Mouse (Mus musculus): ENCODE data around the gene Gtpbp1. TPM values are rescaled to one million over a fixed set of nuclear protein-coding genes. Genes with fewer than 3 reads are reported as not detected.

The Gtpbp1 gene
- total and polyA plus RNA-seq, 2 experiments from 2014 or later: 47.6 to 78.1 TPM

DNA sequence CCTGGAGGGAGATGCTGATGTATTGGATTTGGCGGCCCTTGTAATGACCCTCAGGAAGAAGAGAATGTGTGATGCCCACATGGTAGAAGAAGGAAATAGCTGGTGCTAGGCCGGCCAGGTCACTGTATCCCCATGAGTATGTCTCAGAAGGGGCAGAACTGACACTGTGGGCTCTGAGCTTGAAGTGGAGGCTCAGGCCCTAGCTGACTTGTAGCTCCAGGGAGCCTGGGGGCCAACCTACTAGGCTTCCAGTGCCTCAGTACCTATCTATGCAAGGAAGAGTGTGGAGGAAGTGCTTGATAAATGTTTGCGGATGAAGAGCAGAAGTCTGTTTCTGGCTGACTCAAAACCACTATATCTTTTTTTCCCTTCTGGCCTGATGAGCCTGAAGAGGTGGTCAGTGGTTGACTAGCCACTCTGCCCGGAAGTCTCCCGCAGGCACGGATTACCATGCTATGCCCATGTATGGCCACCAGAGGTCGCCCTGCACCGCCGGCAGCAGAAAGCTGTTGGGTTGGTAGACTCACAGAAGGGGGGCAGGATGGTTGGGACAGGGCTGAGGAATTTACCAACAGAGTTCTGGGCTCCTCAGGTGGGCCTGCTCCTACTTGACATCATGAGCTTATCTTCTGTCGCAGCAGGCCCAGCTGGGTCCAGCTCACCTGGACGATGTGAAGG, 62.2 kb downstream of the Gtpbp1 start:
- Histone ChIP-seq H3K4me3 (ENCODE audit: low read depth, low read length) (no peak overlapping the region), H3K9ac (no peak overlapping the region), H3K27me3 (ENCODE audit: insufficient read depth, low read length) (no peaks in the 10 kb centered on the region), H3K36me3 (ENCODE audit: insufficient read depth) (no peaks in the 10 kb centered on the region), H3K4me1 (ENCODE audit: insufficient read depth) (no peaks in the 10 kb centered on the region), H3K4me2 (ENCODE audit: low read depth) (no peak overlapping the region), H3K9me3 (ENCODE audit: low read length) (no peaks in the 10 kb centered on the region), H3K27ac (ENCODE audit: low read depth, low read length) (no peak overlapping the region)
- DNase-seq (peak; percentile 81), ATAC-seq (peak; percentile 70; the same call in 1 of the 2 replicates)
- 22% methylated on average over 11 of the region's 11 CpGs for whole genome bisulfite sequencing
- TF ChIP-seq CTCF (IDR thresholded peaks at IDR 0.05; ENCODE audit: low read depth): peak; percentile 100

DNA sequence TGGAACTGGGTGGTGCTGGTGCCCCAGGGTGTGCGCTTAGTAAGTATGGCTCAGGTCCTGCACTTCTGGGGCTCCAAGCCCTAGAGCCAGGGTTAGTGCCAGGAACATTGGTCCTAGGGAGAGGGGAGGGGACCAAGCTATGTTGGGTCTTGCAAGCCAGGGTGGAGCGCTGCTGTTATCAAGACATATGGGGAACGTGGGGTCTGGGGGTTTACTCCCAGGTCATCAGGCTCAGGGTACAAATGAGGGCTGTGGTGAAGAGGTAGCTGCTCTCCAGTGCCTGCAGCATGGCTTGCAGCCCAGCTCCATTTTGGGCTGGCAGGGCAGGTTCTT, 62.7 kb downstream of the Gtpbp1 start:
- WGBS: 92% methylated on average over 3 of the region's 3 CpGs
- Histone ChIP-seq H3K27me3 (ENCODE audit: insufficient read depth, low read length) (no peaks in the 10 kb centered on the region), H3K36me3 (ENCODE audit: insufficient read depth) (no peaks in the 10 kb centered on the region), H3K27ac (ENCODE audit: low read depth, low read length) (no peak overlapping the region), H3K9ac (no peak overlapping the region), H3K4me2 (ENCODE audit: low read depth) (no peak overlapping the region), H3K9me3 (ENCODE audit: low read length) (no peaks in the 10 kb centered on the region), H3K4me1 (ENCODE audit: insufficient read depth) (no peaks in the 10 kb centered on the region), H3K4me3 (ENCODE audit: low read depth, low read length) (no peak overlapping the region)
- peak; percentile 3; the same call in 1 of the 2 replicates for ATAC-seq
- TF ChIP-seq CTCF (IDR thresholded peaks at IDR 0.05; ENCODE audit: low read depth): no peak
- no peak for DNase-seq

DNA sequence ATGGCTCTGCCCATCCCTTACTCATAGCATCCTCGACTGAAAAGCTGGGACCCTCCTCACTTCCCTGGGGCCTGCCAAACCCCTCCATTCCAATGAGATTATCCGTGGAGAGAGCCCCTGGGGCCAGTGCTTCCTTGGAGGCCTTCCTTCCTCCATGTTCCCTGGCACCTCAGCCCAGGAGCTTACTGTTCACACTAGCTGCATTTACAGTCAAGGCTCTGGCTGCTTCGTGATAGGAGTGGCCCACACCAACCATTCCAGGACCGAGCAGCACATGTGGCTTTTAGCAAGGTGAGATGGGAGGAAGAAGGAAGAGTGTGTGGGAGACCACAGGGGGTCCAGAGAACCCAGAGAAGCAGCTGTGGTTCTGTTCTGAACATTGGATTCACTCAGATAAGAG, 63.2 kb downstream of the Gtpbp1 start:
- H3K9me3 ChIP-seq (ENCODE audit: low read length): no peaks in the 10 kb centered on the region
- ATAC-seq (no peak), DNase-seq (no peak)
- no peak overlapping the region for H3K4me3 ChIP-seq (ENCODE audit: low read depth, low read length)
- H3K36me3 ChIP-seq (ENCODE audit: insufficient read depth): no peaks in the 10 kb centered on the region
- H3K4me2 ChIP-seq (ENCODE audit: low read depth): no peak overlapping the region
- no peaks in the 10 kb centered on the region for H3K4me1 ChIP-seq (ENCODE audit: insufficient read depth)
- TF ChIP-seq CTCF (IDR thresholded peaks at IDR 0.05; ENCODE audit: low read depth): no peak
- no peaks in the 10 kb centered on the region for H3K27me3 ChIP-seq (ENCODE audit: insufficient read depth, low read length)
- H3K9ac ChIP-seq: no peak overlapping the region
- no peak overlapping the region for H3K27ac ChIP-seq (ENCODE audit: low read depth, low read length)
- WGBS: 59% methylated on average over 4 of the region's 4 CpGs

DNA sequence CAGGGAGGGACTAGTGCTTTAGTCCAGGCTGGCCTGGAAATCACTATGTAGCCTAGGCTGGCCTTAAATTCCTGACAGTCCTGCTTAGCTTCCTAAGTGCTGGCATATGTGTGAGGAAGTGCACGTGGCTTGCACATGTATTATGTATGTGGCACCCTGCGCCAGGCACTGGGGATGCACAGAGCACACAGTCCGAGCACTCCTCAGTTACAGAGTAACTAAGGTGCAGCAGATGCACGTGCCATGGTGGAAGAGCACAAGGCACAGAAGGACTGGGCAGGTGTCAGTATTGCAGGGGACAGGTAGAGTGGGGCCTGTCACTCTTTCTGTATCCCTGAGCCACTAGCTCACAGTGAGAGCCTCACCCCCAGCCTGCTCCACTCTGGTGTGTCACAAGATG, 64.5 kb downstream of the Gtpbp1 start:
- TF ChIP-seq CTCF (IDR thresholded peaks at IDR 0.05; ENCODE audit: low read depth): no peak

DNA sequence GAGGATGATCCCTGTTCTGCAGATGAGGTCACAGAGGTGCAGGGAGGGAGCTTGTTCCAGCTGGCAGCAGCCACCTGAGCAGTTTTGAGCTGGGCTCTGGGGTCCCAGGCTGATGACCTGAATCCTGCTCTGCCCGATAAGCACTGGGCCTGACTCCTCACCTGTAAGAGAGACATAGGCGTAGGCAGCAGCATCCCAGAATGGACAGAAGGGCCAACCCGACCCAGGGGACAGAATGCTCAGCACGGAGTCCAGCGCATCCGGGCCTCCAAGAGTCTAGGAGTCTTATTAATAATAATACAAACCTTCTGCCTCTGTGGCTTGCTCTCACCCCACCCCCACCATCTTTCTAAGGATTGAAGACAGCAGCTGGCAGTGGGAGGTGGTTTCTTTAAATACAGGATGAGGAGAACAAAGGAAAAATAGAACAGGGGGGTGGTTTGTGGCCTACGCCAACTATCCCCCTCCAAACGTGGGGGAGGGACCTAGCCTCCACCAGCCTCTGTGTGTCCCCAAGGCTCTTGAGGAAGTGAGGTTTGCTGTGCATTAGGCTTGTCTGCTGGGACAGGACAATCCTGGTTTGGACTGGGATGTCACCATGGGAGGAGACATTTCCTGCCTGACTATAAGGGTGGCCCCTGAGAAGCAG, 65.5 kb downstream of the Gtpbp1 start:
- ATAC-seq (no peak), DNase-seq (no peak)
- no peak for TF ChIP-seq CTCF (IDR thresholded peaks at IDR 0.05; ENCODE audit: low read depth)
- no peaks in the 10 kb centered on the region for H3K27me3 ChIP-seq (ENCODE audit: insufficient read depth, low read length)
- no peak overlapping the region for H3K4me2 ChIP-seq (ENCODE audit: low read depth)
- H3K9ac ChIP-seq: no peak overlapping the region
- H3K36me3 ChIP-seq (ENCODE audit: insufficient read depth): peaks cover 4% of the 10 kb centered on the region; the same call in 1 of the 2 replicates
- H3K4me3 ChIP-seq (ENCODE audit: low read depth, low read length): no peak overlapping the region
- WGBS: 68% methylated on average over 8 of the region's 8 CpGs
- H3K27ac ChIP-seq (ENCODE audit: low read depth, low read length): no peak overlapping the region
- no peaks in the 10 kb centered on the region for H3K4me1 ChIP-seq (ENCODE audit: insufficient read depth)
- H3K9me3 ChIP-seq (ENCODE audit: low read length): no peaks in the 10 kb centered on the region

More for the DNA sequence above, 64.5 kb downstream of the Gtpbp1 start:
- no peaks in the 10 kb centered on the region for H3K36me3 ChIP-seq (ENCODE audit: insufficient read depth)
- H3K4me2 ChIP-seq (ENCODE audit: low read depth): no peak overlapping the region
- H3K4me1 ChIP-seq (ENCODE audit: insufficient read depth): no peaks in the 10 kb centered on the region
- no peak overlapping the region for H3K9ac ChIP-seq
- H3K4me3 ChIP-seq (ENCODE audit: low read depth, low read length): no peak overlapping the region
- no peaks in the 10 kb centered on the region for H3K27me3 ChIP-seq (ENCODE audit: insufficient read depth, low read length)
- H3K9me3 ChIP-seq (ENCODE audit: low read length): no peaks in the 10 kb centered on the region
- DNase-seq (no peak), ATAC-seq (no peak)
- no peak overlapping the region for H3K27ac ChIP-seq (ENCODE audit: low read depth, low read length)
- 86% methylated on average over 4 of the region's 4 CpGs for WGBS

DNA sequence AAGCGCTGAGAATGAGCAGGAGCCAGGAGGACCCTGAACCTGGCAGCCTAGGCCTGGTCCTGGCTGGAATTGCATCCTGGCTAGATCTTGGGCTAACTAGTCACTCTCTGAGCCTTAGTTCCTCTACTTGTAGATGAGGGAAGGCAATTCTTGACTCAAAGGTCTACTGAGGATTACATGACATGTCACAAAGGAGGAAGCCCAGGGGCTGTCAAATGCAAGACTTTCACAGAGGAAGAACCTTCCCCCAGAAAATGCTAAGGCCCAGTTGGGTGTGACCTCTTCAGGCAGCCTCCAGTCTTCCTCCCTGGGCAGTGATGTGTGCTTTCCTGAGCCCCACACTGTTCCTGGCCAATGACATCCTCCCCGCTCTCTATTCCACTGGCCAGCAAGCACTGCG, 66.5 kb downstream of the Gtpbp1 start:
- Histone ChIP-seq H3K9ac (no peak overlapping the region), H3K4me2 (ENCODE audit: low read depth) (no peak overlapping the region), H3K27me3 (ENCODE audit: insufficient read depth, low read length) (no peaks in the 10 kb centered on the region), H3K36me3 (ENCODE audit: insufficient read depth) (peaks cover 11% of the 10 kb centered on the region), H3K4me1 (ENCODE audit: insufficient read depth) (no peaks in the 10 kb centered on the region), H3K27ac (ENCODE audit: low read depth, low read length) (no peak overlapping the region), H3K4me3 (ENCODE audit: low read depth, low read length) (no peak overlapping the region), H3K9me3 (ENCODE audit: low read length) (no peaks in the 10 kb centered on the region)
- WGBS: 94% methylated on average over 3 of the region's 3 CpGs
- DNase-seq: no peak
- no peak for ATAC-seq
- TF ChIP-seq CTCF (IDR thresholded peaks at IDR 0.05; ENCODE audit: low read depth): no peak

DNA sequence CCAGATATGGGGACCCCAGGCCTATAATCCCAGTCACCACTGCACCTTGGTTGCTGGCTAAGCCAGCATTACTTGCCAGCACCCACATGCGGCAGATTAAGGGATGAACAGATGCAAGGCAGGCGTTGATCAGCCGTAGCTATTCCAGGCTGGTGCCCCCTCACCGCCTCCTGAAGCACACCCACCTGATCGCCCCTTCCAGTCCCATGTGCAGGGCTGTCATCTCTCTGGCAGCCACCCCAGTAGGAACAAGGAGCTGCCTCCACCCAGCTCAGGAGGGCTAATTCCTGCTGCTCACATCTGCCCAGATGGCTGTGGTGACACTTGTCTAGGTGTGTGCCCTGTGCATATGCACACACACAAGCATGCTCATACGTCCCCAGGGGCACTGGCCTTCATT, 70.3 kb downstream of the Gtpbp1 start:
- Histone ChIP-seq H3K27ac (ENCODE audit: low read depth, low read length) (no peak overlapping the region), H3K9ac (no peak overlapping the region), H3K4me3 (ENCODE audit: low read depth, low read length) (no peak overlapping the region), H3K27me3 (ENCODE audit: insufficient read depth, low read length) (no peaks in the 10 kb centered on the region), H3K4me1 (ENCODE audit: insufficient read depth) (peaks cover 6% of the 10 kb centered on the region; the same call in 1 of the 2 replicates), H3K9me3 (ENCODE audit: low read length) (no peaks in the 10 kb centered on the region), H3K4me2 (ENCODE audit: low read depth) (no peak overlapping the region), H3K36me3 (ENCODE audit: insufficient read depth) (peaks cover 34% of the 10 kb centered on the region)
- WGBS: 88% methylated on average over 6 of the region's 6 CpGs
- no peak for ATAC-seq
- DNase-seq: no peak
- no peak for TF ChIP-seq CTCF (IDR thresholded peaks at IDR 0.05; ENCODE audit: low read depth)

All from forebrain, postnatal 0 days (tissue).